Mouse (Mus musculus) heart, postnatal 14 days (tissue): ENCODE measurements around the gene Commd3. TPM values are rescaled to one million over a fixed set of nuclear protein-coding genes. Genes with fewer than 3 reads are reported as not detected.

Experiments
- DNase-seq, 2 experiments: peaks; one replicate each; pipeline ENCODE4 v3.0.0; 2021 to 2022
- intact Hi-C: fragments of 180-260 bp; cut with DNase I; formaldehyde crosslinking; loops from one replicate; pipeline ENCODE4 v1.15.1; 2025
- total RNA-seq, 2 experiments: library from RNA; stranded (reverse); gene quantifications; 2 replicates each; pipeline ENCODE4 v1.2.3; 2021

Gene Commd3
- total RNA-seq, 2 experiments from 2014 or later: 111 to 118 TPM

GRCm38 (mm10) chr2:18699401-18699990, 27.3 kb downstream of the Commd3 start:
- intact Hi-C loops: loop anchor here (5.0 kb wide), 1 partner anchor 92 kb away; no protein-coding TSS in a partner anchor
- no peak for DNase-seq

DNA sequence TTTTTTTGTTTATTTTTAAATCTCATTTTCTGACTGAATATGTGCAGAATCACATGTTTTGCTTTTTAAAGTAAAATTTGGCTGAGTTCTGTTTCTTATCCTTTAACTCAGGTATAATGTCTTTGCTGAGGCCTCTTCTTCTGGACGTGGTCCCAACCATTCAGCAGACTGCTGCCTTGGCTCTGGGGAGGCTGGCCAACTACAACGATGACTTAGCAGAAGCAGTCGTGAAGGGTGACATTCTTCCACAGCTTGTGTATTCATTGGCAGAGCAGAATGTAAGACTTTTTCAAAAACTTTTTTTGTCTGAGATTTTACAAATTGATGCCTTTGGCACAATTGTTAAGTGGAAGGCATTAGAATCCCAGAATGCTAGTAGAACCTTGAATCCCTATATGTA, 38.2 kb downstream of the Commd3 start:
- intact Hi-C loops: no loop called here
- no peak for DNase-seq

DNA sequence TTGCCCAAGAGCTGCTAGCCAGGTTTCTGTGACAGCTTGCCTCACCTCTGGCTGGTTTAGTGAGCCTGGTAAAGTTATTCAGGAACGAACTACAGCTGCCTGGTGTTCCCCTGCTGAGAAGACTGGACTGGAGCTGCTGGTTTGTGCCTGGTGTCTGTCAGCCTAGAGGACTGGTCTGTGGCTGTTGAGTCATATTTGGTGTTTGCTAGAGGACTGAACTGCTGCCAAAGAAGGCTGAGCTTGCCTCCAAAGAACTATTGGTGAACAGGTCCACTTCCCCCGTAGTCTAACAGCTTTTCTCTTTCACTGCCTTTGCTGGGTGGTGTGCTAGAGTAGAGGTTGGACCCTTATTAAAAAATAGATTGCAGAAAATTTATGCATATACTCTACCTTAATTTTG, 40.9 kb downstream of the Commd3 start:
- intact Hi-C loops: no loop called here
- DNase-seq: no peak

GRCm38 (mm10) chr2:18714337-18714736, 42.2 kb downstream of the Commd3 start:
- intact Hi-C loops: no loop called here
- DNase-seq: no peak

DNA sequence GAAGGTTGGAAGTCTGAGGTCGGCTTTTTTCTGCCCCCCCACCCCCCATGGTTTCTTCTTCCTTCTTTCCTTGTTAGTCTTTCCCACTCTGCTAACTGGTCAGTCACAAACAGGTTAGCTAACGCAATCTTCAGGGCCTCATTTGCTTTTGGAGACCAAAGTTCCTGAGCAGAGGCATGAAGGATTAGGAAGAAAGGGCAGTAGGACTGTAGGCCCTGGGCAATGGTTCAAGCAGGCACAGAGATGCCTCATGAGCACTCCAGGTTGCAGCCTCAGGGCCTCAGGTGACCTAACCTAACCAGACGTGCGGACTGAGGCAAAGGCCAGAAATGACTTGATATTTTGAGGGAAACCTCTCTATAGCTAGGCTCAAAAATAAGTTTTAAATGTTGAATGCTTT, 46.3 kb downstream of the Commd3 start:
- no peak for DNase-seq
- intact Hi-C loops: no loop called here

GRCm38 (mm10) chr2:18722208-18722830, 50.1 kb downstream of the Commd3 start:
- DNase-seq: no peak
- intact Hi-C loops: no loop called here

- no peak for DNase-seq
- intact Hi-C loops: no loop called here
These were observed 52.3 kb downstream of the Commd3 start for GRCm38 (mm10) chr2:18724462-18724861.

Other genes with a start within 250 kb of the Commd3 start
- 10 to 100 TPM; 55.6 to 65.1 TPM for gene Bmi1, start 4.6 kb downstream of the Commd3 start, total RNA-seq
- not detected for gene Spag6, start 21.6 kb downstream of the Commd3 start, total RNA-seq